Mouse (Mus musculus): ENCODE results near the gene Xlr5b. TPM values are rescaled to one million over a fixed set of nuclear protein-coding genes. Genes with fewer than 3 reads are reported as not detected.
"Not testable (repeated sequence)": the region's sequence is repeated elsewhere in the genome, so short reads cannot be mapped to it uniquely, and the experiment has no call there.

Xlr5b gene
- 0.24 TPM in 1 of 2 replicates, not detected in the other for polyA plus RNA-seq (2015; fragmentation: Nextera tagmentation; extraction: Ambion mirVana)

GRCm38 (mm10) chrX:73148496-73148895, at the start of gene Xlr5b:
Gene Xlr5b (plus strand): TSS chrX:73148796.
- WGBS = no CpG with 5 or more reads among the region's 20 CpGs
- not testable (repeated sequence) for H3K36me3 ChIP-seq; ATAC-seq; H3K4me1 ChIP-seq (replicated peaks); H3K27ac ChIP-seq; H3K27me3 ChIP-seq (replicated peaks); H3K4me2 ChIP-seq (replicated peaks); H3K9me3 ChIP-seq; H3K9ac ChIP-seq; H3K4me3 ChIP-seq (replicated peaks)

- H3K9ac ChIP-seq; H3K36me3 ChIP-seq; H3K4me1 ChIP-seq (replicated peaks); H3K27ac ChIP-seq; H3K4me3 ChIP-seq (replicated peaks); H3K27me3 ChIP-seq (replicated peaks); ATAC-seq; H3K9me3 ChIP-seq; H3K4me2 ChIP-seq (replicated peaks): not testable (repeated sequence)
- WGBS = no CpG with 5 or more reads among the region's 7 CpGs
Observed at GRCm38 (mm10) chrX:73116747-73117146, 31.8 kb upstream of the Xlr5b start, which contains the start of gene Gm14685. Gene Gm14685 (plus strand): TSS chrX:73117047.

GRCm38 (mm10) chrX:73122859-73123829, 25.5 kb upstream of the Xlr5b start:
- H3K36me3 ChIP-seq; H3K27ac ChIP-seq; H3K9ac ChIP-seq; H3K4me2 ChIP-seq (replicated peaks); H3K4me1 ChIP-seq (replicated peaks); H3K27me3 ChIP-seq (replicated peaks); H3K9me3 ChIP-seq; H3K4me3 ChIP-seq (replicated peaks): not testable (repeated sequence)
- peak; percentile 78 for ATAC-seq
- WGBS = no CpG with 5 or more reads among the region's 12 CpGs

GRCm38 (mm10) chrX:73143218-73143618, 5.4 kb upstream of the Xlr5b start:
- H3K9ac ChIP-seq; H3K36me3 ChIP-seq; H3K9me3 ChIP-seq; H3K4me2 ChIP-seq (replicated peaks); H3K4me1 ChIP-seq (replicated peaks); H3K27me3 ChIP-seq (replicated peaks); H3K27ac ChIP-seq; H3K4me3 ChIP-seq (replicated peaks): not testable (repeated sequence)
- ATAC-seq = peak; percentile 67
- WGBS = no CpG with 5 or more reads among the region's 7 CpGs

GRCm38 (mm10) chrX:73149350-73149749, 754 bp downstream of the Xlr5b start, which contains the start of gene DXBay18:
Gene DXBay18 (minus strand): TSS chrX:73149450.
- WGBS = no CpG with 5 or more reads among the region's 7 CpGs
- H3K9me3 ChIP-seq; H3K4me1 ChIP-seq (replicated peaks); H3K9ac ChIP-seq; ATAC-seq; H3K4me3 ChIP-seq (replicated peaks); H3K4me2 ChIP-seq (replicated peaks); H3K27me3 ChIP-seq (replicated peaks); H3K36me3 ChIP-seq; H3K27ac ChIP-seq: not testable (repeated sequence)

- H3K36me3 ChIP-seq; ATAC-seq; H3K4me1 ChIP-seq (replicated peaks); H3K9ac ChIP-seq; H3K27ac ChIP-seq; H3K9me3 ChIP-seq; H3K4me2 ChIP-seq (replicated peaks); H3K4me3 ChIP-seq (replicated peaks); H3K27me3 ChIP-seq (replicated peaks): not testable (repeated sequence)
- WGBS = 76% methylated on average over 6 of the region's 15 CpGs
Observed at GRCm38 (mm10) chrX:73176889-73177288, 28.3 kb downstream of the Xlr5b start, which contains the start of gene Spin2d. Gene Spin2d (minus strand): TSS chrX:73176989.

GRCm38 (mm10) chrX:73191934-73192333, 43.3 kb downstream of the Xlr5b start, which contains the start of gene Xlr3b:
Gene Xlr3b (plus strand): TSS chrX:73192207.
- H3K9me3 ChIP-seq; H3K4me2 ChIP-seq (replicated peaks); H3K27me3 ChIP-seq (replicated peaks); H3K4me3 ChIP-seq (replicated peaks); H3K4me1 ChIP-seq (replicated peaks); H3K9ac ChIP-seq; ATAC-seq; H3K27ac ChIP-seq; H3K36me3 ChIP-seq: not testable (repeated sequence)
- WGBS = 75% methylated on average over 12 of the region's 12 CpGs

Other genes with a start within 250 kb of the Xlr5b start
- gene Cetn2, start 230.4 kb upstream of the Xlr5b start, polyA plus RNA-seq (2015; fragmentation: Nextera tagmentation; extraction: Ambion mirVana) = 61.7 and 69.3 TPM in 2 replicates
- 43.0 and 44.8 TPM in 2 replicates for gene Nsdhl, start 230.2 kb upstream of the Xlr5b start, polyA plus RNA-seq (2015; fragmentation: Nextera tagmentation; extraction: Ambion mirVana)
- gene Zfp185, start 161.5 kb upstream of the Xlr5b start, polyA plus RNA-seq (2015; fragmentation: Nextera tagmentation; extraction: Ambion mirVana) = 6.8 and 6.9 TPM in 2 replicates
- 0.09 TPM in 1 of 2 replicates, not detected in the other for gene Pnma5, start 111.7 kb upstream of the Xlr5b start, polyA plus RNA-seq (2015; fragmentation: Nextera tagmentation; extraction: Ambion mirVana)
- 0.16 TPM in 1 of 2 replicates, not detected in the other for gene Pnma3, start 84.0 kb upstream of the Xlr5b start, polyA plus RNA-seq (2015; fragmentation: Nextera tagmentation; extraction: Ambion mirVana)
- gene Xlr4a, start 66.3 kb upstream of the Xlr5b start, polyA plus RNA-seq (2015; fragmentation: Nextera tagmentation; extraction: Ambion mirVana) = 2.3 and 2.4 TPM in 2 replicates
- gene Xlr3a, start 51.7 kb upstream of the Xlr5b start, polyA plus RNA-seq (2015; fragmentation: Nextera tagmentation; extraction: Ambion mirVana) = 6.2 and 7.5 TPM in 2 replicates
- 0.13 and 0.24 TPM in 2 replicates for gene Gm14685, start 31.7 kb upstream of the Xlr5b start, polyA plus RNA-seq (2015; fragmentation: Nextera tagmentation; extraction: Ambion mirVana)
- gene DXBay18, start 654 bp downstream of the Xlr5b start, polyA plus RNA-seq (2015; fragmentation: Nextera tagmentation; extraction: Ambion mirVana) = not detected in 2 replicates
- not detected in 2 replicates for gene Spin2d, start 28.2 kb downstream of the Xlr5b start, polyA plus RNA-seq (2015; fragmentation: Nextera tagmentation; extraction: Ambion mirVana)
- gene Xlr3b, start 43.4 kb downstream of the Xlr5b start, polyA plus RNA-seq (2015; fragmentation: Nextera tagmentation; extraction: Ambion mirVana) = 9.0 and 9.8 TPM in 2 replicates
- gene Xlr4b, start 65.5 kb downstream of the Xlr5b start, polyA plus RNA-seq (2015; fragmentation: Nextera tagmentation; extraction: Ambion mirVana) = 1.0 and 1.4 TPM in 2 replicates
- gene F8a, start 79.5 kb downstream of the Xlr5b start, polyA plus RNA-seq (2015; fragmentation: Nextera tagmentation; extraction: Ambion mirVana) = 13.4 and 14.6 TPM in 2 replicates
- 0.84 and 0.91 TPM in 2 replicates for gene Xlr4c, start 94.3 kb downstream of the Xlr5b start, polyA plus RNA-seq (2015; fragmentation: Nextera tagmentation; extraction: Ambion mirVana)
- not detected in 2 replicates for gene Xlr3c, start 116.6 kb downstream of the Xlr5b start, polyA plus RNA-seq (2015; fragmentation: Nextera tagmentation; extraction: Ambion mirVana)
- gene Xlr5a, start 144.2 kb downstream of the Xlr5b start, polyA plus RNA-seq (2015; fragmentation: Nextera tagmentation; extraction: Ambion mirVana) = 0.50 TPM in 1 of 2 replicates, not detected in the other
- 0.19 and 0.29 TPM in 2 replicates for gene Xlr5c, start 144.2 kb downstream of the Xlr5b start, polyA plus RNA-seq (2015; fragmentation: Nextera tagmentation; extraction: Ambion mirVana)
- not detected in 2 replicates for gene Gm45015, start 188.0 kb downstream of the Xlr5b start, polyA plus RNA-seq (2015; fragmentation: Nextera tagmentation; extraction: Ambion mirVana)
- 9.9 and 10.2 TPM in 2 replicates for gene Zfp275, start 193.8 kb downstream of the Xlr5b start, polyA plus RNA-seq (2015; fragmentation: Nextera tagmentation; extraction: Ambion mirVana)
- not detected in 2 replicates for gene Gm18336, start 249.9 kb downstream of the Xlr5b start, polyA plus RNA-seq (2015; fragmentation: Nextera tagmentation; extraction: Ambion mirVana)

All from intestine, embryonic 15.5 days (tissue).